Mouse (Mus musculus): ENCODE data around the gene Smco4. TPM values are rescaled to one million over a fixed set of nuclear protein-coding genes. Genes with fewer than 3 reads are reported as not detected.

The Smco4 gene
- polyA plus RNA-seq, 1 experiment, result 0.32 TPM

DNA sequence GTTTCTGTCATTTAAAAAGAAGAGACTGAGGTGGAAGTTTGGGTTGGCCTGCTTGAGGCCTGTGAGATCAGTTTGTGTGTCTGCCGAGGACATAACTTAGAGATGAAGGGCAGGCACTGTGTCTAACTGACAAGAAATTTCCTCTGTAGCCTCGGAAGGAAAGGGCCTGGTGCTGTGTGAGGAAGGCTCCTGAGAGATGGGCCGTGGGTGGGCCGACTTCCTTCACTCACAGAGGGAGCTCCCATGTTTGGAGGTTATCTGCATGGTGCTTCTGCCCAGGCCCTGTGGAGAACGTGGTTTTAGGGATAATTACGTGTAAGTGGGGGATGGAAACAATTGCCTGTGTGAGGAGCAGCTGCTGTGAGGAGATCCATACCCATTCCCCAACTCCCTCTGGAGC is 10.6 kb downstream of the Smco4 start:
- TF ChIP-seq GATA1 (IDR thresholded peaks at IDR 0.05; ENCODE audit: low read length) (no peak), TAL1 (IDR thresholded peaks at IDR 0.05; ENCODE audit: low read length) (no peak)
- no peaks in the 10 kb centered on the region; the same call in none of the 2 replicates for H3K36me3 ChIP-seq (ENCODE audit: control insufficient read depth)
- peaks cover 16% of the 10 kb centered on the region for H3K4me1 ChIP-seq (ENCODE audit: control insufficient read depth)
- no peak overlapping the region for H3K4me3 ChIP-seq (replicated peaks)
- no peaks in the 10 kb centered on the region for H3K27me3 ChIP-seq (ENCODE audit: control insufficient read depth)
- no peaks in the 10 kb centered on the region for H3K9me3 ChIP-seq (ENCODE audit: control insufficient read depth, low read length)

DNA sequence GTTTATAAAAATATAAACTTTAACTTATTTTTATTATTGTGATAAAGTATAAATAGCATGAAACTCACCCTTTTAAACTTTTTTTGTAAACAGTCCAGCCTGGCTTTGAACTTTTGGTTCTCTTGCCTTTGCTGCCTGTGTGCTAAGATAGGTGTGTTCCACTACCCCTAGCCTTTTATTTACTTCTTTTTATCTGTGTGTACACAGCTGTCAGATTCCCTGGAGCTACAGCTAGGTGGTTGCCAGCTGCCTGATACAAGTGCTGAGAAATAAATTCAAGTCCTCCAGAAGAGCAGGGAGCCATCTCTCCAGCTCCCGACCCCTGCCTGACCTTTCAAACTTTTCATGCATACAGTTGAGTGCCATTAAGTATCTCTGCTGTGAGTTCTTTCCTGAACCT is 12.1 kb downstream of the Smco4 start:
- Histone ChIP-seq H3K9me3 (ENCODE audit: control insufficient read depth, low read length) (no peaks in the 10 kb centered on the region), H3K4me3 (replicated peaks) (no peak overlapping the region), H3K27me3 (ENCODE audit: control insufficient read depth) (no peaks in the 10 kb centered on the region), H3K36me3 (ENCODE audit: control insufficient read depth) (no peaks in the 10 kb centered on the region; the same call in none of the 2 replicates), H3K4me1 (ENCODE audit: control insufficient read depth) (peaks cover 13% of the 10 kb centered on the region)
- TF ChIP-seq TAL1 (IDR thresholded peaks at IDR 0.05; ENCODE audit: low read length), result no peak
- no peak for TF ChIP-seq GATA1 (IDR thresholded peaks at IDR 0.05; ENCODE audit: low read length)

DNA sequence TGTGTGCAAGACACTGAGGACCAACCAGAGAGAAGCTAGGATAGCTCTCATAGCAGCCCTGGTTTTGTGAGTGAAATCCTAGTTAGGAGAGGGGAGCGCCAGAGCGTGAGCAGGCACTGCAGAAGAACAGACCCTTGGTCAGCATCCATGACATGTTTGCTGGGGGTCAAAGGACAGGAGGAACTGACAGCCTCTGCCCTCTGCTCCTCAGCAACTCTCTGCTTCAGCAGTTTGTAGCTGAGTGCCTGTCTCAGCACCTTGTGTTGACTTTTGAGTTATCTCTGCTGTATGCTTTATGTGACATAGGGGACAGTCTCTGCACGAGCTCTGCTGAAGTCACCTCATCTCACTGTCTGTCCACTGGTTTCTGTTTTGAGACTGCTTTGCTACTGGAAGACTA is 13.6 kb downstream of the Smco4 start:
- no peaks in the 10 kb centered on the region for H3K27me3 ChIP-seq (ENCODE audit: control insufficient read depth)
- no peaks in the 10 kb centered on the region; the same call in none of the 2 replicates for H3K36me3 ChIP-seq (ENCODE audit: control insufficient read depth)
- TF ChIP-seq GATA1 (IDR thresholded peaks at IDR 0.05; ENCODE audit: low read length), result no peak
- no peak for TF ChIP-seq TAL1 (IDR thresholded peaks at IDR 0.05; ENCODE audit: low read length)
- H3K4me3 ChIP-seq (replicated peaks), result no peak overlapping the region
- H3K9me3 ChIP-seq (ENCODE audit: control insufficient read depth, low read length), result no peaks in the 10 kb centered on the region
- peaks cover 13% of the 10 kb centered on the region for H3K4me1 ChIP-seq (ENCODE audit: control insufficient read depth)

DNA sequence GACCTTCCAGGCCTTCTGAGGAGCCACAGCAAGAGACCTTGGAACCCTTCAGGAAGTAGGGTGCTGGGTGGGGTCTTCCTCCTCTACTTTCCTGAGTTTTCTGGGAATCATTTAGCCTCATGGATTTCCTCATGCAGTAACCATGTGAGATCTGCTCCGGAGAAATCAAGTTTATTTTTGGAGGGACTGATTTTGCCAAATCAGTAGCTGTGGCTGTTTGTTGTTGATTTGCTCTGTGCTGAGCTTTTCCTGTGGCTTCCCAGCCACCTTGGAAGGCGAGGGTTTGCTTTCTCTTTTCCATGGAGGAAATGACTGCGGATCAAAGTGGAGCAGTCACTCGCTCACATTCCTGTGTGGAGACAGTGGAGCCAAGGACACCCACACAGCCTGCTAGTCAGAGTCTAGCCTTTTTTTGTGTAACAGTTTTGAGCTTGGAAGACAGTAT is 14.2 kb downstream of the Smco4 start:
- TF ChIP-seq GATA1 (IDR thresholded peaks at IDR 0.05; ENCODE audit: low read length) (no peak), TAL1 (IDR thresholded peaks at IDR 0.05; ENCODE audit: low read length) (no peak)
- Histone ChIP-seq H3K4me3 (replicated peaks) (no peak overlapping the region), H3K9me3 (ENCODE audit: control insufficient read depth, low read length) (no peaks in the 10 kb centered on the region), H3K36me3 (ENCODE audit: control insufficient read depth) (no peaks in the 10 kb centered on the region; the same call in none of the 2 replicates), H3K4me1 (ENCODE audit: control insufficient read depth) (peaks cover 9% of the 10 kb centered on the region), H3K27me3 (ENCODE audit: control insufficient read depth) (no peaks in the 10 kb centered on the region)

DNA sequence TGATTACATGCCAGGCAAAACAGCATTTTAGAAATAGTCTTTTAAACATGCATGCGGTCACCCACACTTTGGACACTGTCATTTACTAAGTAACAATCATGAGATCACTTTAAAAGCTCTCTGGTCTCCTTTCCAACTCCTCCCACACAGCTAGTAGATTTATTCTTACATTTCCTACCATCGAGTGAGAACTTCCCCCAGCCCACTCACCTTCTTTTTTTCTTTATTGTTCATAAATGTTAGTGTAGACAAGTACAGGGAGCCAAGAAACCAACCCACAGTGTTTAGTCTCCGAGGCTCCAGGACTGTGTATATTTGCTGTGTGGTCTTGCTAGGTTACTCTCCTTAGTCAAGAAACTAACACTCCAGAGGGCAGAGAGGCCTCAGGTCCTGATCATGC is 16.1 kb downstream of the Smco4 start:
- Histone ChIP-seq H3K9me3 (ENCODE audit: control insufficient read depth, low read length) (no peaks in the 10 kb centered on the region), H3K36me3 (ENCODE audit: control insufficient read depth) (no peaks in the 10 kb centered on the region; the same call in none of the 2 replicates), H3K4me1 (ENCODE audit: control insufficient read depth) (peaks cover 5% of the 10 kb centered on the region), H3K27me3 (ENCODE audit: control insufficient read depth) (no peaks in the 10 kb centered on the region), H3K4me3 (replicated peaks) (no peak overlapping the region)
- TF ChIP-seq GATA1 (IDR thresholded peaks at IDR 0.05; ENCODE audit: low read length) (no peak), TAL1 (IDR thresholded peaks at IDR 0.05; ENCODE audit: low read length) (no peak)

DNA sequence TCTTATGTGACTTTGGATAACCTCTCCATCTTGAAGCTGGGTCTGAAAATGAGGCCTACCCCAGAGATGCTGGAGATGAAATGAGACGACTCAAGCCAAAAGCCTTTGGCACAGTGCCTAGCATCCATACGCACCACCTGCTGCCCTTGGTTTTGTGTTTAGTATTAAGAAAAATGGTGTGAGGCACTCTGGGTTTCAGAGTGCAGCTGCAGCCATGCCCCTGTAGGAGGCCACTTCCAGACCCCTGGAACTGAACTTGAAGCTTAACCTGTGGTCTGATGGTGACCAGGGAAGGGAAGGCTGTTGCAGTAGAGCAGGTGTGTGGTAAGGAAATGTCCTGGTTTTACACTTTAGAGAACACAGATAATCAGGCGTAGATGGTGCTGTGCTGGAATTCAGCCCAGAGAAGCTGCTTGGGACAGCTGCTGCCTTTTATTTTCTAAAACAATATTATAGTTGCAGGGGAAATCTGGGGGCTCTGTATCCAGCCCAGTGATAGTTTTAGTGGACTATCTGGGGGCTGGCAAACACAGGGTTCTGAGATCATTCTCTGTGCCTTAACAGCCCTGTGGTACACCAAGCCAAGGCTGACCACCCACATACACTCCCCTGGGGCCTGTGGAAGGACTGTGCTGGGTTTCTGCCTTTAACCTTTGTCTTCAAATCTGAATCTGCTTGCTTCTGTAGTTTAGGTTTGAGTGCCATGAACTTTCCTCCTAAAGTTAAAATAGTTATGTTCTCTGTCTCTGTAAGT is 17.5 kb downstream of the Smco4 start:
- Histone ChIP-seq H3K4me3 (replicated peaks) (no peak overlapping the region), H3K4me1 (ENCODE audit: control insufficient read depth) (no peaks in the 10 kb centered on the region; the same call in 1 of the 2 replicates), H3K9me3 (ENCODE audit: control insufficient read depth, low read length) (no peaks in the 10 kb centered on the region), H3K36me3 (ENCODE audit: control insufficient read depth) (no peaks in the 10 kb centered on the region; the same call in none of the 2 replicates), H3K27me3 (ENCODE audit: control insufficient read depth) (no peaks in the 10 kb centered on the region)
- no peak for TF ChIP-seq TAL1 (IDR thresholded peaks at IDR 0.05; ENCODE audit: low read length)
- TF ChIP-seq GATA1 (IDR thresholded peaks at IDR 0.05; ENCODE audit: low read length), result no peak

DNA sequence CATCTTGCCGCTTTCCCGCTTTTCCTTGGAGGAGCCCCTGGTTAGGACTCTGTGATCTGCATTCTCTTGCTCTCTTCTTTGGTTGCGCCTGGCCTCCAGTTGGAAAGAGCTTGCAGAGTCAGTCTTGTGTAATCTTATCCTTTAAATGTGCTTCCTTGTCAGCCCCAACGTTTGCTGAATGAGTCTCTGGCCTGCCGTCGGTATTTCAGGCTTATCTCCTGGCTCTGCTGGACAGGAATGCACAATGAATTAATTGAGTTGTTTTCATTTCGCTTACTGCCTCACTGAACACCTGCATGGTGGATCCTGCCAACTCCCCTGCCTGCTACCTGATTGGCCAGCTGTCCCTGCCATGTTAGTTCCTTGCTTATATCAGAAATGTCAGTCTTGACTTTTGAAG is 19.7 kb downstream of the Smco4 start:
- no peaks in the 10 kb centered on the region for H3K27me3 ChIP-seq (ENCODE audit: control insufficient read depth)
- H3K9me3 ChIP-seq (ENCODE audit: control insufficient read depth, low read length), result no peaks in the 10 kb centered on the region
- H3K36me3 ChIP-seq (ENCODE audit: control insufficient read depth), result no peaks in the 10 kb centered on the region
- TF ChIP-seq GATA1 (IDR thresholded peaks at IDR 0.05; ENCODE audit: low read length), result no peak
- no peak overlapping the region for H3K4me3 ChIP-seq (replicated peaks)
- no peaks in the 10 kb centered on the region for H3K4me1 ChIP-seq (ENCODE audit: control insufficient read depth)

DNA sequence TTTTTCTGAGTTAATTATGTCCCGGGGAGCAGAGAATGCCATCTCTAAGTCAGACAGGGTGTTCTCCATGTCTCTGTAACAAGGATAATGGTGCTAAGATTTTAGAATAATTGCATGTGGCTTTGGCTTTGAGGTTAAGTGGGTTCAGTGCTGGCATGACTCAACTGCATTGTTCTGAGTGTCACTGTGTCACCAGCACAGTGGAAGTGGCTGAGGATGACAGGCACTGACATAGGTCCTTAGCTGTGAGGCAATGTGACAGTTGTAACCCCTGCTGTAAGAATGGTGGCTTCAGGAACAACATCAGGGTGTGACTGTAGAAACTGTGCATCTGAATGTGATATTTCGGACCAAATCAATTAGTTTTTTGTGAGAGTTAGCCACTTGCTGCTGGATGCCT is 22.8 kb downstream of the Smco4 start:
- TF ChIP-seq GATA1 (IDR thresholded peaks at IDR 0.05; ENCODE audit: low read length) (no peak), TAL1 (IDR thresholded peaks at IDR 0.05; ENCODE audit: low read length) (no peak)
- Histone ChIP-seq H3K27me3 (ENCODE audit: control insufficient read depth) (no peaks in the 10 kb centered on the region), H3K4me1 (ENCODE audit: control insufficient read depth) (no peaks in the 10 kb centered on the region), H3K4me3 (replicated peaks) (no peak overlapping the region), H3K9me3 (ENCODE audit: control insufficient read depth, low read length) (no peaks in the 10 kb centered on the region), H3K36me3 (ENCODE audit: control insufficient read depth) (no peaks in the 10 kb centered on the region)

DNA sequence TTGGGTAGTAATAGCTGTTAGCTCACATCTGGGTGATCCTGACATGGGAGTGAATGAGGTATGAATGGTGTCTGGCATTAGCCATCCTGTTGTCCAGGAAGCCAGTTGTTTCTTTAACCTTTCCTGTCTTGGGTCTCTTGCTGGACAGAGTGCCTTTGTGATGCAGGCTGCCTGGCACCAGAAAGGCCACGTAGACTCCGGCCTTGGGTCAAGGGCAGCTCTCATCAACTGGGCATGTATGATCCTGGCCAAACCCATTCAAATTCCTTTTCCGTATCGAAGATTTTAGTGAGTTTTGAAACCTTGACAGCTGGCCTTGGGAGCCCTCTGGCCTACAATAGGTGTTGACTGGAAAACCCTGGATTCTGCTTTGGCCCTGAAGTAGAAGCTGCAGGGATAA is 24.7 kb downstream of the Smco4 start:
- Histone ChIP-seq H3K27me3 (ENCODE audit: control insufficient read depth) (no peaks in the 10 kb centered on the region), H3K4me3 (replicated peaks) (no peak overlapping the region), H3K36me3 (ENCODE audit: control insufficient read depth) (no peaks in the 10 kb centered on the region), H3K4me1 (ENCODE audit: control insufficient read depth) (no peaks in the 10 kb centered on the region), H3K9me3 (ENCODE audit: control insufficient read depth, low read length) (no peaks in the 10 kb centered on the region)
- no peak for TF ChIP-seq TAL1 (IDR thresholded peaks at IDR 0.05; ENCODE audit: low read length)
- no peak for TF ChIP-seq GATA1 (IDR thresholded peaks at IDR 0.05; ENCODE audit: low read length)
